Mouse (Mus musculus): ENCODE data around the gene Fgb.

The Fgb gene

GRCm38 (mm10) chr3:83049680-83050079 lies at the start of gene Fgb:
Fgb (minus strand) TSS chr3:83049863.
- DNase-seq (ENCODE audit: low spot score): no peak

- no peak for DNase-seq (ENCODE audit: low spot score)
Observed at GRCm38 (mm10) chr3:83099139-83099538, 49.5 kb upstream of the Fgb start.

- no peak for DNase-seq (ENCODE audit: low spot score)
Observed at GRCm38 (mm10) chr3:83098546-83099034, 48.9 kb upstream of the Fgb start.

- no peak for DNase-seq (ENCODE audit: low spot score)
Observed at GRCm38 (mm10) chr3:83097586-83097985, 47.9 kb upstream of the Fgb start.

- DNase-seq (ENCODE audit: low spot score): no peak
Observed at GRCm38 (mm10) chr3:83080567-83081055, 30.9 kb upstream of the Fgb start.

GRCm38 (mm10) chr3:83076563-83076962 lies 26.9 kb upstream of the Fgb start:
- no peak for DNase-seq (ENCODE audit: low spot score)

GRCm38 (mm10) chr3:83070231-83070630 lies 20.6 kb upstream of the Fgb start:
- DNase-seq (ENCODE audit: low spot score): no peak

GRCm38 (mm10) chr3:83068869-83069268 lies 19.2 kb upstream of the Fgb start:
- no peak for DNase-seq (ENCODE audit: low spot score)

- no peak for DNase-seq (ENCODE audit: low spot score)
Observed at GRCm38 (mm10) chr3:83067920-83068319, 18.3 kb upstream of the Fgb start.

- no peak for DNase-seq (ENCODE audit: low spot score)
Observed at GRCm38 (mm10) chr3:83057046-83057445, 7.4 kb upstream of the Fgb start.

- peak; percentile 96 for DNase-seq (ENCODE audit: low spot score)
Observed at GRCm38 (mm10) chr3:83055281-83056038, 5.8 kb upstream of the Fgb start, which contains the start of gene Plrg1. Plrg1 (plus strand) TSS chr3:83055522.

GRCm38 (mm10) chr3:83054759-83055158 lies 5.1 kb upstream of the Fgb start:
- DNase-seq (ENCODE audit: low spot score): no peak

- DNase-seq (ENCODE audit: low spot score): no peak
Observed at GRCm38 (mm10) chr3:83053758-83054157, 4.1 kb upstream of the Fgb start.

GRCm38 (mm10) chr3:83053126-83053525 lies 3.5 kb upstream of the Fgb start:
- no peak for DNase-seq (ENCODE audit: low spot score)

GRCm38 (mm10) chr3:83052102-83052501 lies 2.4 kb upstream of the Fgb start:
- DNase-seq (ENCODE audit: low spot score): no peak

- DNase-seq (ENCODE audit: low spot score): no peak
Observed at GRCm38 (mm10) chr3:83050661-83051060, 998 bp upstream of the Fgb start.

- no peak for DNase-seq (ENCODE audit: low spot score)
Observed at GRCm38 (mm10) chr3:83046649-83047048, 3.0 kb downstream of the Fgb start.

- no peak for DNase-seq (ENCODE audit: low spot score)
Observed at GRCm38 (mm10) chr3:83042451-83042850, 7.2 kb downstream of the Fgb start.

- no peak for DNase-seq (ENCODE audit: low spot score)
Observed at GRCm38 (mm10) chr3:83039666-83040065, 10.0 kb downstream of the Fgb start.

GRCm38 (mm10) chr3:83038865-83039264 lies 10.8 kb downstream of the Fgb start:
- DNase-seq (ENCODE audit: low spot score): no peak

- DNase-seq (ENCODE audit: low spot score): no peak
Observed at GRCm38 (mm10) chr3:83033801-83034200, 15.9 kb downstream of the Fgb start.

- DNase-seq (ENCODE audit: low spot score): no peak
Observed at GRCm38 (mm10) chr3:83032746-83033308, 16.8 kb downstream of the Fgb start.

- no peak for DNase-seq (ENCODE audit: low spot score)
Observed at GRCm38 (mm10) chr3:83030331-83030730, 19.3 kb downstream of the Fgb start.

Measured in ovary, adult 18-20 months (tissue).